Mouse (Mus musculus): ENCODE measurements around the gene Ubxn10.

- no peak for TF ChIP-seq CTCF (IDR thresholded peaks at IDR 0.05; ENCODE audit: borderline replicate concordance, control insufficient read depth, extremely low read depth, insufficient read depth, low read length, poor library complexity)
- TF ChIP-seq POLR2A (IDR thresholded peaks at IDR 0.05; ENCODE audit: control insufficient read depth, extremely low read depth, insufficient read depth, low read length, poor library complexity) = no peak
These were observed 49.2 kb upstream of the Ubxn10 start for GRCm38 (mm10) chr4:138786141-138786540.

All from thymus, adult 2 months (tissue).